Mouse (Mus musculus): ENCODE results near the gene Igfbp7. TPM values are rescaled to one million over a fixed set of nuclear protein-coding genes. Genes with fewer than 3 reads are reported as not detected.
A peak's percentile ranks its signal among the peaks of the same experiment; 100 is the strongest.

Igfbp7 gene
- polyA plus RNA-seq, 1 experiment = 0.20 TPM

- Histone ChIP-seq H3K9me3 (ENCODE audit: control insufficient read depth, low read length) (no peaks in the 10 kb centered on the region), H3K4me1 (ENCODE audit: control insufficient read depth) (peaks cover 4% of the 10 kb centered on the region), H3K36me3 (ENCODE audit: control insufficient read depth) (peaks cover 54% of the 10 kb centered on the region), H3K27me3 (ENCODE audit: control insufficient read depth) (no peaks in the 10 kb centered on the region; the same call in 1 of the 2 replicates), H3K4me3 (replicated peaks) (no peak overlapping the region)
- TF ChIP-seq TAL1 (IDR thresholded peaks at IDR 0.05; ENCODE audit: low read length) = no peak
- no peak for TF ChIP-seq GATA1 (IDR thresholded peaks at IDR 0.05; ENCODE audit: low read length)
Measured at GRCm38 (mm10) chr5:77349971-77350658, 57.7 kb downstream of the Igfbp7 start.

- TF ChIP-seq TAL1 (IDR thresholded peaks at IDR 0.05; ENCODE audit: low read length) (no peak), GATA1 (IDR thresholded peaks at IDR 0.05; ENCODE audit: low read length) (no peak)
Measured at GRCm38 (mm10) chr5:77348901-77349300, 58.9 kb downstream of the Igfbp7 start.

GRCm38 (mm10) chr5:77340033-77340432 is 67.8 kb downstream of the Igfbp7 start:
- H3K4me1 ChIP-seq (ENCODE audit: control insufficient read depth) = no peaks in the 10 kb centered on the region
- TF ChIP-seq GATA1 (IDR thresholded peaks at IDR 0.05; ENCODE audit: low read length) (no peak), TAL1 (IDR thresholded peaks at IDR 0.05; ENCODE audit: low read length) (no peak)
- H3K9me3 ChIP-seq (ENCODE audit: control insufficient read depth, low read length) = no peaks in the 10 kb centered on the region
- peaks cover 100% of the 10 kb centered on the region for H3K36me3 ChIP-seq (ENCODE audit: control insufficient read depth)
- H3K27me3 ChIP-seq (ENCODE audit: control insufficient read depth) = no peaks in the 10 kb centered on the region
- no peak overlapping the region for H3K4me3 ChIP-seq (replicated peaks)

More at GRCm38 (mm10) chr5:77348901-77349300, 58.9 kb downstream of the Igfbp7 start:
- Histone ChIP-seq H3K36me3 (ENCODE audit: control insufficient read depth) (peaks cover 66% of the 10 kb centered on the region), H3K9me3 (ENCODE audit: control insufficient read depth, low read length) (no peaks in the 10 kb centered on the region), H3K4me3 (replicated peaks) (no peak overlapping the region), H3K4me1 (ENCODE audit: control insufficient read depth) (no peaks in the 10 kb centered on the region), H3K27me3 (ENCODE audit: control insufficient read depth) (no peaks in the 10 kb centered on the region; the same call in 1 of the 2 replicates)

- no peak for TF ChIP-seq GATA1 (IDR thresholded peaks at IDR 0.05; ENCODE audit: low read length)
- no peak for TF ChIP-seq TAL1 (IDR thresholded peaks at IDR 0.05; ENCODE audit: low read length)
- H3K9me3 ChIP-seq (ENCODE audit: control insufficient read depth, low read length) = no peaks in the 10 kb centered on the region
- peaks cover 98% of the 10 kb centered on the region for H3K36me3 ChIP-seq (ENCODE audit: control insufficient read depth)
- no peaks in the 10 kb centered on the region for H3K27me3 ChIP-seq (ENCODE audit: control insufficient read depth)
- H3K4me3 ChIP-seq (replicated peaks) = no peak overlapping the region
- no peaks in the 10 kb centered on the region for H3K4me1 ChIP-seq (ENCODE audit: control insufficient read depth)
Measured at GRCm38 (mm10) chr5:77330154-77330553, 77.7 kb downstream of the Igfbp7 start.

GRCm38 (mm10) chr5:77324936-77325335 is 82.9 kb downstream of the Igfbp7 start:
- no peaks in the 10 kb centered on the region for H3K27me3 ChIP-seq (ENCODE audit: control insufficient read depth)
- no peaks in the 10 kb centered on the region for H3K4me1 ChIP-seq (ENCODE audit: control insufficient read depth)
- no peak overlapping the region for H3K4me3 ChIP-seq (replicated peaks)
- no peaks in the 10 kb centered on the region for H3K9me3 ChIP-seq (ENCODE audit: control insufficient read depth, low read length)
- TF ChIP-seq GATA1 (IDR thresholded peaks at IDR 0.05; ENCODE audit: low read length) (no peak), TAL1 (IDR thresholded peaks at IDR 0.05; ENCODE audit: low read length) (no peak)
- H3K36me3 ChIP-seq (ENCODE audit: control insufficient read depth) = peaks cover 98% of the 10 kb centered on the region

- H3K4me3 ChIP-seq (replicated peaks) = no peak overlapping the region
- no peak for TF ChIP-seq TAL1 (IDR thresholded peaks at IDR 0.05; ENCODE audit: low read length)
- peaks cover 16% of the 10 kb centered on the region for H3K4me1 ChIP-seq (ENCODE audit: control insufficient read depth)
- H3K27me3 ChIP-seq (ENCODE audit: control insufficient read depth) = no peaks in the 10 kb centered on the region
- peaks cover 76% of the 10 kb centered on the region for H3K36me3 ChIP-seq (ENCODE audit: control insufficient read depth)
- H3K9me3 ChIP-seq (ENCODE audit: control insufficient read depth, low read length) = no peaks in the 10 kb centered on the region
Measured at GRCm38 (mm10) chr5:77314986-77315385, 92.9 kb downstream of the Igfbp7 start.

- peaks cover 70% of the 10 kb centered on the region for H3K36me3 ChIP-seq (ENCODE audit: control insufficient read depth)
- H3K27me3 ChIP-seq (ENCODE audit: control insufficient read depth) = no peaks in the 10 kb centered on the region
- no peaks in the 10 kb centered on the region for H3K9me3 ChIP-seq (ENCODE audit: control insufficient read depth, low read length)
- peaks cover 21% of the 10 kb centered on the region for H3K4me1 ChIP-seq (ENCODE audit: control insufficient read depth)
- no peak overlapping the region for H3K4me3 ChIP-seq (replicated peaks)
- TF ChIP-seq GATA1 (IDR thresholded peaks at IDR 0.05; ENCODE audit: low read length) (no peak), TAL1 (IDR thresholded peaks at IDR 0.05; ENCODE audit: low read length) (no peak)
Measured at GRCm38 (mm10) chr5:77314206-77314605, 93.6 kb downstream of the Igfbp7 start.

- Histone ChIP-seq H3K27me3 (ENCODE audit: control insufficient read depth) (no peaks in the 10 kb centered on the region), H3K4me3 (replicated peaks) (peak within 1 kb of the TSS; percentile 87), H3K36me3 (ENCODE audit: control insufficient read depth) (peaks cover 53% of the 10 kb centered on the region), H3K4me1 (ENCODE audit: control insufficient read depth) (peaks cover 41% of the 10 kb centered on the region), H3K9me3 (ENCODE audit: control insufficient read depth, low read length) (no peaks in the 10 kb centered on the region)
- TF ChIP-seq GATA1 (IDR thresholded peaks at IDR 0.05; ENCODE audit: low read length) (no peak), TAL1 (IDR thresholded peaks at IDR 0.05; ENCODE audit: low read length) (no peak)
Measured at GRCm38 (mm10) chr5:77309924-77310772, 97.7 kb downstream of the Igfbp7 start, which contains the start of the genes Noa1 and Polr2b. Noa1 (minus strand) TSS chr5:77310084. Polr2b (plus strand) TSS chr5:77310147.
